ENCODE assay signal across 8 mouse cellular contexts in genomic region chr10:68282466-68283391, GRCm38 (mm10). TPM values are rescaled to one million over a fixed set of nuclear protein-coding genes. Genes with fewer than 3 reads are reported as not detected.
DNase-seq lines count a peak whose midpoint lies in the region; ATAC-seq and TF ChIP-seq lines count a peak whose summit lies in the region.

No protein-coding gene starts in this region.

- ATAC-seq in forebrain, embryonic 14.5 days: peak; percentile 72
- ATAC-seq in neural tube, embryonic 14.5 days (ENCODE audit: low read depth): peak; percentile 74

- peak; percentile 16 to 28; a peak in 1 of 4 replicates for TF ChIP-seq EP300 in MEL (IDR thresholded peaks at IDR 0.05; ENCODE audit: low read depth in 1 of 2, low read length in 2 of 2)

- H3K4me2 ChIP-seq in forebrain, embryonic 14.5 days (ENCODE audit: low read length): peak overlapping the region; percentile 70
- peak overlapping the region; percentile 56 for H3K4me2 ChIP-seq in neural tube, embryonic 14.5 days (ENCODE audit: low read depth, low read length)

- WGBS in forebrain, embryonic 14.5 days: 1% methylated on average over 27 of the region's 27 CpGs
- WGBS in lung, adult 2 months: under 1% methylated on average over 27 of the region's 27 CpGs
- 2% methylated on average over 27 of the region's 27 CpGs for WGBS in neural tube, embryonic 14.5 days

- no peak for TF ChIP-seq POLR2A in MEL (IDR thresholded peaks at IDR 0.05; ENCODE audit: control insufficient read depth in 1 of 2, insufficient read depth in 1 of 2, low read depth in 1 of 2, low read length in 2 of 2, poor library complexity in 1 of 2)
- peak; percentile 42; the same call in 1 of the 2 replicates for TF ChIP-seq POLR2A in lung, adult 2 months (IDR thresholded peaks at IDR 0.05; ENCODE audit: borderline replicate concordance, extremely low read depth, low read depth, low read length)

- H3K4me1 ChIP-seq in MEL (ENCODE audit: control insufficient read depth in 1 of 2, insufficient read depth in 2 of 2, low read length in 2 of 2): no peaks in the 10 kb centered on the region
- peaks cover 6% of the 10 kb centered on the region; the same call in 1 of the 2 replicates for H3K4me1 ChIP-seq in forebrain, embryonic 14.5 days (ENCODE audit: control insufficient read depth, insufficient read depth, low read length)
- H3K4me1 ChIP-seq in lung, adult 2 months (ENCODE audit: control insufficient read depth, insufficient read depth, low read length): no peaks in the 10 kb centered on the region
- H3K4me1 ChIP-seq in neural tube, embryonic 14.5 days (ENCODE audit: control insufficient read depth, insufficient read depth, low read length): peaks cover 14% of the 10 kb centered on the region

- H3K79me2 ChIP-seq in MEL (ENCODE audit: control insufficient read depth, insufficient read depth, low read length, poor library complexity): no peaks in the 10 kb centered on the region

- peak; percentile 68 for DNase-seq in MEL (ENCODE audit: low read depth, low spot score)
- DNase-seq in cerebellum, adult 11-12 months: peak; percentile 87
- peak; percentile 83 for DNase-seq in forebrain, embryonic 14.5 days (ENCODE audit: low spot score)
- peak; percentile 81 to 87 for DNase-seq in heart, postnatal 14 days
- peak; percentile 80 to 90 for DNase-seq in kidney, postnatal 4 days
- DNase-seq in lung, adult 2 months: peak; percentile 72
- peak; percentile 55 to 68 for DNase-seq in thymus, adult 18-20 months

- no peaks in the 10 kb centered on the region for H3K27me3 ChIP-seq in MEL (ENCODE audit: control insufficient read depth in 1 of 2, insufficient read depth in 2 of 2, low read length in 2 of 2)
- no peaks in the 10 kb centered on the region for H3K27me3 ChIP-seq in forebrain, embryonic 14.5 days (replicated peaks; ENCODE audit: control insufficient read depth, insufficient read depth, low read length)
- no peaks in the 10 kb centered on the region for H3K27me3 ChIP-seq in neural tube, embryonic 14.5 days (ENCODE audit: control insufficient read depth, insufficient read depth, low read length)

- H3K9ac ChIP-seq in MEL (ENCODE audit: control insufficient read depth, low read depth, low read length, poor library complexity, severe bottlenecking): no peak overlapping the region
- H3K9ac ChIP-seq in forebrain, embryonic 14.5 days (ENCODE audit: low read length): peak overlapping the region; percentile 38; the same call in 1 of the 2 replicates
- H3K9ac ChIP-seq in neural tube, embryonic 14.5 days (replicated peaks; ENCODE audit: low read depth, low read length): 0 out of 2 replicates have a peak overlapping the region, but pooled peaks have one; percentile 5

- no peaks in the 10 kb centered on the region for H3K36me3 ChIP-seq in MEL (ENCODE audit: control insufficient read depth in 1 of 2, insufficient read depth in 2 of 2, low read length in 2 of 2)
- no peaks in the 10 kb centered on the region for H3K36me3 ChIP-seq in forebrain, embryonic 14.5 days (ENCODE audit: control insufficient read depth, insufficient read depth, low read length)
- H3K36me3 ChIP-seq in neural tube, embryonic 14.5 days (ENCODE audit: control insufficient read depth, insufficient read depth, low read length): no peaks in the 10 kb centered on the region

- H3K9me3 ChIP-seq in MEL (replicated peaks; ENCODE audit: insufficient read depth, low read length): no peaks in the 10 kb centered on the region
- no peaks in the 10 kb centered on the region for H3K9me3 ChIP-seq in forebrain, embryonic 14.5 days (replicated peaks; ENCODE audit: control insufficient read depth, low read length)
- H3K9me3 ChIP-seq in neural tube, embryonic 14.5 days (ENCODE audit: control insufficient read depth, low read length): no peaks in the 10 kb centered on the region

- H3K27ac ChIP-seq in MEL (ENCODE audit: control insufficient read depth, low read depth, low read length): no peak overlapping the region
- H3K27ac ChIP-seq in forebrain, embryonic 14.5 days (ENCODE audit: low read depth, low read length): no peak overlapping the region
- H3K27ac ChIP-seq in neural tube, embryonic 14.5 days (ENCODE audit: low read depth, low read length): no peak overlapping the region

- peak; percentile 33 for TF ChIP-seq RAD21 in MEL (IDR thresholded peaks at IDR 0.05; ENCODE audit: low read depth, low read length)

- peak overlapping the region; percentile 0 to 38; a peak in 3 of 4 replicates for H3K4me3 ChIP-seq in MEL (ENCODE audit: control insufficient read depth in 1 of 2, insufficient read depth in 1 of 2, low read depth in 2 of 2, low read length in 2 of 2)
- H3K4me3 ChIP-seq in forebrain, embryonic 14.5 days (ENCODE audit: low read depth, low read length): peak overlapping the region; percentile 28
- peak overlapping the region; percentile 55 for H3K4me3 ChIP-seq in lung, adult 2 months (replicated peaks; ENCODE audit: extremely low read depth, low read depth, low read length)
- H3K4me3 ChIP-seq in neural tube, embryonic 14.5 days (ENCODE audit: low read depth, low read length): peak overlapping the region; percentile 23; the same call in 1 of the 2 replicates

- intact Hi-C loops in heart, postnatal 14 days (cut with DNase I): loop anchor here (2.0 to 5.0 kb wide), 6 partner anchors 45 to 410 kb away; no protein-coding TSS in a partner anchor

- peak; percentile 19 to 60 (median 50); a peak in 4 of 6 replicates for TF ChIP-seq CTCF in MEL (IDR thresholded peaks at IDR 0.05 in 2 of 3, conservative IDR thresholded peaks at IDR 0.05 in 1 of 3; ENCODE audit: control insufficient read depth in 1 of 3, insufficient read depth in 1 of 3, low read depth in 2 of 3, low read length in 3 of 3, poor library complexity in 1 of 3, severe bottlenecking in 1 of 3)
- TF ChIP-seq CTCF in lung, adult 2 months (IDR thresholded peaks at IDR 0.05; ENCODE audit: insufficient read depth, low read length): peak; percentile 70

TF ChIP-seq in MEL, 35 proteins besides CTCF, POLR2A, EP300 and RAD21 (continues in another document):
- TF ChIP-seq TBP (IDR thresholded peaks at IDR 0.05; ENCODE audit: low read depth, low read length) (no peak), ZC3H11A (IDR thresholded peaks at IDR 0.05; ENCODE audit: low read depth, low read length) (peak; percentile 29; the same call in 1 of the 2 replicates), BHLHE40 (IDR thresholded peaks at IDR 0.05; ENCODE audit: borderline replicate concordance, low read depth, low read length) (no peak), TAL1 (IDR thresholded peaks at IDR 0.05; ENCODE audit: low read length) (no peak), GABPA (IDR thresholded peaks at IDR 0.05; ENCODE audit: low read depth, low read length) (no peak), NELFE (IDR thresholded peaks at IDR 0.05; ENCODE audit: low read depth, low read length) (no peak), TCF12 (IDR thresholded peaks at IDR 0.05; ENCODE audit: low read depth, low read length) (peak; percentile 18; the same call in 1 of the 2 replicates), ZNF384 (IDR thresholded peaks at IDR 0.05; ENCODE audit: low read depth, low read length) (peak; percentile 61), ETS1 (IDR thresholded peaks at IDR 0.05; ENCODE audit: low read depth, low read length) (0 out of 2 replicates have a peak, but pooled peaks have one; percentile 14), KAT2A (conservative IDR thresholded peaks at IDR 0.05; ENCODE audit: low read depth, low read length) (no peak), RCOR1 (IDR thresholded peaks at IDR 0.05; ENCODE audit: low read depth, low read length) (no peak), USF2 (IDR thresholded peaks at IDR 0.05; ENCODE audit: borderline replicate concordance in 1 of 2, insufficient read depth in 1 of 2, low read depth in 1 of 2, low read length in 2 of 2) (no peak), NRF1 (IDR thresholded peaks at IDR 0.05; ENCODE audit: insufficient read depth, low read depth, low read length, poor library complexity, severe bottlenecking) (no peak), CHD1 (IDR thresholded peaks at IDR 0.05; ENCODE audit: low read depth, low read length) (no peak), JUND (IDR thresholded peaks at IDR 0.05; ENCODE audit: low read depth, low read length) (no peak), MAX (IDR thresholded peaks at IDR 0.05; ENCODE audit: low read length) (no peak), MYB (IDR thresholded peaks at IDR 0.05; ENCODE audit: low read depth, low read length) (no peak), E2F4 (IDR thresholded peaks at IDR 0.05; ENCODE audit: borderline replicate concordance, low read depth, low read length) (no peak), ELF1 (IDR thresholded peaks at IDR 0.05; ENCODE audit: low read depth, low read length) (no peak), MXI1 (IDR thresholded peaks at IDR 0.05; ENCODE audit: low read depth, low read length) (no peak), USF1 (IDR thresholded peaks at IDR 0.05; ENCODE audit: low read depth, low read length) (no peak), SIN3A (IDR thresholded peaks at IDR 0.05; ENCODE audit: low read length) (no peak), MAFK (IDR thresholded peaks at IDR 0.05; ENCODE audit: borderline replicate concordance, low read depth, low read length) (peak; percentile 51; the same call in 1 of the 2 replicates), SMC3 (IDR thresholded peaks at IDR 0.05; ENCODE audit: low read depth, low read length) (peak; percentile 42), MAZ (IDR thresholded peaks at IDR 0.05; ENCODE audit: low read depth, low read length) (no peak), CHD2 (IDR thresholded peaks at IDR 0.05; ENCODE audit: low read length) (no peak), MYC (IDR thresholded peaks at IDR 0.05; ENCODE audit: low read depth, low read length) (no peak), ZKSCAN1 (IDR thresholded peaks at IDR 0.05; ENCODE audit: low read depth, low read length) (no peak), UBTF (IDR thresholded peaks at IDR 0.05; ENCODE audit: borderline replicate concordance, insufficient read depth, low read depth, low read length) (no peak), POLR2AphosphoS2 (IDR thresholded peaks at IDR 0.05; ENCODE audit: low read length) (no peak), GATA1 (IDR thresholded peaks at IDR 0.05; ENCODE audit: low read depth, low read length) (no peak), HCFC1 (IDR thresholded peaks at IDR 0.05; ENCODE audit: low read depth, low read length) (no peak)

RNA-seq across cellular contexts. Expression of gene Arid5b, which starts 4.2 kb away (rescaled TPM):
- not detected in 2 replicates for total RNA-seq in MEL (2012; rRNA removed)
- polyA plus RNA-seq in MEL (2012; ENCODE audit: insufficient read depth in 1 of 2, insufficient read length in 2 of 2, low read depth in 1 of 2, low replicate concordance in 2 of 2, missing spikeins in 1 of 2): under 1 TPM in 1 of 2 experiments, not detected in 1; 0.03 TPM
- polyA plus RNA-seq in forebrain, embryonic 14.5 days (2014; fragmentation: Nextera tagmentation; extraction: Ambion mirVana): 10.6 and 13.0 TPM in 2 replicates
- total RNA-seq in heart, postnatal 14 days (2021): 10 to 100 TPM; 25.6 to 26.0 TPM
- polyA plus RNA-seq in lung, adult 2 months (2012; rRNA removed): 17.7 and 20.1 TPM in 2 replicates
- polyA plus RNA-seq in neural tube, embryonic 14.5 days (2014; fragmentation: Nextera tagmentation; extraction: Ambion mirVana): 24.9 and 26.2 TPM in 2 replicates

Comparison
In these comparisons a context has a peak if more than half of its experiments do, and no peak if none do; other contexts are left out.
1. RNA of gene Arid5b, which starts 4.2 kb away (polyA plus RNA-seq): 24.9 to 26.2 TPM in neural tube, embryonic 14.5 days, 17.7 to 20.1 TPM in lung, adult 2 months and 10.6 to 13.0 TPM in forebrain, embryonic 14.5 days; 0.03 TPM in MEL; every median in the first group is over 10 times any median in the second.
2. Peak in every context shown above with its lines, with median percentiles within 50 percentile points of each other: DNase-seq and H3K4me3 ChIP-seq.